Mouse (Mus musculus) heart, embryonic 12.5 days (tissue): ENCODE data around the gene Tmpo. TPM values are rescaled to one million over a fixed set of nuclear protein-coding genes. Genes with fewer than 3 reads are reported as not detected.

Source experiments
- ATAC-seq: fragments of 200-750 bp; cut with Nextera tagmentation; 2 replicates; pipeline ENCODE4 v1.8.0; 2017; ENCODE audit warnings: moderate TSS enrichment, moderate library complexity; ENCODE audit not compliant: insufficient number of reproducible peaks, low FRiP score
- H3K27ac ChIP-seq: fragments of 300-500 bp; sonication (generic); 2 replicates; pipeline ENCODE4 v1.5.1; 2016; ENCODE audit warnings: mild to moderate bottlenecking, moderate library complexity; ENCODE audit not compliant: poor library complexity, severe bottlenecking
- H3K27me3 ChIP-seq: fragments of 300-500 bp; sonication (generic); replicated peaks from 2 replicates; pipeline ENCODE4 v1.6.1; 2016; ENCODE audit warnings: mild to moderate bottlenecking, moderate library complexity
- H3K36me3 ChIP-seq: fragments of 300-500 bp; sonication (generic); 2 replicates; pipeline ENCODE4 v1.6.1; 2016; ENCODE audit warnings: mild to moderate bottlenecking, moderate library complexity
- H3K4me1 ChIP-seq: fragments of 300-500 bp; sonication (generic); replicated peaks from 2 replicates; pipeline ENCODE4 v1.6.1; 2016; ENCODE audit warnings: mild to moderate bottlenecking
- H3K4me2 ChIP-seq: fragments of 300-500 bp; sonication (generic); 2 replicates; pipeline ENCODE4 v1.6.1; 2016; ENCODE audit warnings: mild to moderate bottlenecking, moderate library complexity
- H3K4me3 ChIP-seq: fragments of 300-500 bp; sonication (generic); 2 replicates; pipeline ENCODE4 v1.5.1; 2016; ENCODE audit warnings: mild to moderate bottlenecking
- H3K9ac ChIP-seq: fragments of 300-500 bp; sonication (generic); 2 replicates; pipeline ENCODE4 v1.6.1; 2016; ENCODE audit warnings: mild to moderate bottlenecking, moderate library complexity
- H3K9me3 ChIP-seq: fragments of 300-500 bp; sonication (generic); replicated peaks from 2 replicates; pipeline ENCODE4 v1.6.1; 2016; ENCODE audit warnings: mild to moderate bottlenecking, moderate library complexity
- WGBS: fragments of 180-500 bp; shearing (Covaris S2); methylation state at CpG from one replicate; pipeline ENCODE4 v1.1.7; 2016; 5-methylcytosine and 5-hydroxymethylcytosine counted together
- polyA plus RNA-seq: library from polyadenylated mRNA; unstranded; fragments of >200 nt; fragmentation: Nextera tagmentation; extraction: Ambion mirVana; gene quantifications from 2 replicates; pipeline ENCODE4 v1.2.1, GENCODE M21; 2016

Tmpo gene
- polyA plus RNA-seq, 1 experiment from 2014 or later, result 203 TPM

- H3K36me3 ChIP-seq, result peaks cover 8% of the 10 kb centered on the region
- H3K4me3 ChIP-seq, result peak overlapping the region; percentile 84
- under 1% methylated on average over 49 of the region's 50 CpGs for WGBS
- H3K9me3 ChIP-seq, result no peaks in the 10 kb centered on the region
- H3K4me1 ChIP-seq, result peaks cover 28% of the 10 kb centered on the region
- H3K9ac ChIP-seq, result peak overlapping the region; percentile 99
- peak overlapping the region; percentile 88 for H3K4me2 ChIP-seq
- ATAC-seq, result no peak
- H3K27me3 ChIP-seq, result no peaks in the 10 kb centered on the region
- H3K27ac ChIP-seq, result peak overlapping the region; percentile 99
These were observed 10.8 kb downstream of the Tmpo start for GRCm38 (mm10) chr10:91170143-91170941.

- Histone ChIP-seq H3K36me3 (peaks cover 14% of the 10 kb centered on the region), H3K4me3 (peak overlapping the region; percentile 84), H3K27me3 (no peaks in the 10 kb centered on the region), H3K4me2 (peak overlapping the region; percentile 88), H3K4me1 (peaks cover 28% of the 10 kb centered on the region), H3K9me3 (no peaks in the 10 kb centered on the region), H3K27ac (no peak overlapping the region), H3K9ac (peak overlapping the region; percentile 78)
- ATAC-seq, result no peak
- 34% methylated on average over 17 of the region's 17 CpGs for WGBS
These were observed 11.6 kb downstream of the Tmpo start for GRCm38 (mm10) chr10:91169414-91170065.

GRCm38 (mm10) chr10:91167352-91167751 lies 13.8 kb downstream of the Tmpo start:
- peak overlapping the region; percentile 88 for H3K4me2 ChIP-seq
- H3K9ac ChIP-seq, result peak overlapping the region; percentile 55; the same call in 1 of the 2 replicates
- 29% methylated on average over 7 of the region's 7 CpGs for WGBS
- no peaks in the 10 kb centered on the region for H3K27me3 ChIP-seq
- H3K4me3 ChIP-seq, result peak overlapping the region; percentile 34
- no peak for ATAC-seq
- peaks cover 31% of the 10 kb centered on the region for H3K36me3 ChIP-seq
- no peaks in the 10 kb centered on the region for H3K9me3 ChIP-seq
- H3K4me1 ChIP-seq, result peaks cover 28% of the 10 kb centered on the region
- H3K27ac ChIP-seq, result peak overlapping the region; percentile 86

DNA sequence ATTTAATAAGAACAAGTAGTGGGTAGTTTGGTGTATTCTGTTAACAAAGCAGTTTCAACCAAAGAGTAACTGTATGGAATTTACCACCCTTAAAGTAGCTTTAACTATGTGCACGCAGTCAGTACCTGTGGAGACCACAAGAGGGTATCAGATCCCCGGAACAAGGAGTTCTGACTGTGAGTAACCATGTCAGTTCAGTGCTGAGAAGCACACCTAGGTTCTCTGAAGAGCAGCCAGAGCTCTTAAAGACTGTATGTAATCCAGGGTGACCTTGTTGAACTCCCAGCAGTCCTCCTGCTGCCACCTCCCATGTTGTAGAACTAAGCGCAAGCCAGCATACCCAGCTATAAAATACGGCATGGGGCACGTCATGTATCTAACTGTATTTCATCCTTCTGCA lies 14.2 kb downstream of the Tmpo start:
- Histone ChIP-seq H3K4me2 (peak overlapping the region; percentile 88), H3K36me3 (peaks cover 36% of the 10 kb centered on the region), H3K9me3 (no peaks in the 10 kb centered on the region), H3K27me3 (no peaks in the 10 kb centered on the region), H3K4me1 (peaks cover 28% of the 10 kb centered on the region), H3K4me3 (peak overlapping the region; percentile 34), H3K27ac (peak overlapping the region; percentile 86), H3K9ac (peak overlapping the region; percentile 55; the same call in 1 of the 2 replicates)
- ATAC-seq, result no peak
- WGBS, result 57% methylated on average over 5 of the region's 5 CpGs

DNA sequence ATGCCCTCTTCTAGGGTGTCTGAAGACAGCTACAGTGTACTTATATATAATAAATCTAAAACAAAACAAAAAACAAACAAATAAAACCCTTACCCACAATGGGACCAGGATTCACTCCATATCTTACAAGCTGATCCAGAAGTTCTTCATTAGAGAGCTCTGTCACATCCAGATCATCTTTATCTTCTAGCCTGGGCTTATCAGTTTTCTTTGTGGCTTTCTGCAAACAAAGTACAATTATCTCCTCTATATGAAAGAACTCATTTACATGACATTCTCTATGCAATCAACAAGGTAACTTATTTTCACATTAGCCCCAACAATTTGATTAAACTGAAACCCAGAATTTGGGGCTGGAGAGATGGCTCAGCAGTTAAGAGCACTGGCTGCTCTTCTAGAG lies 15.3 kb downstream of the Tmpo start:
- H3K4me2 ChIP-seq, result no peak overlapping the region
- H3K4me1 ChIP-seq, result peaks cover 28% of the 10 kb centered on the region
- H3K27me3 ChIP-seq, result no peaks in the 10 kb centered on the region
- H3K27ac ChIP-seq, result no peak overlapping the region
- H3K36me3 ChIP-seq, result peaks cover 46% of the 10 kb centered on the region
- no peak overlapping the region for H3K9ac ChIP-seq
- no peak for ATAC-seq
- H3K4me3 ChIP-seq, result no peak overlapping the region
- H3K9me3 ChIP-seq, result no peaks in the 10 kb centered on the region

DNA sequence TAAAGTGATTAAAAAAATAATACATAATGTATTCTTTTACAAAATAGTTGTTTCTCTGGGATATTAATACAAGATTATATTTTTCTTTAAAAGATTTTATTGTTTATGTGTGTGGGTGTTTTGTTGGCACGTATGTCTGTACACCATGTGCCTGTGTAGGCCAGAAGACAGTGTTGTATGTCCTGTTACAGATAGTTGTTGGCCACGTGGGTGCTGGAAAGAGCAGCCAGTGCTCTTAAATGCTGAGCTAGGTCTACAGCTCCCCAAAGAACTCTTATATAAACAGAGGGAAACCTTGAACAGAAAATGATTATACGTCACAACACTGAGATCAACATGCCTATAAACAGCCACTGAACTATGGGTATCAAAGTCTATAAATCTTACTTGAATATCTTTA lies 16.6 kb downstream of the Tmpo start:
- no peaks in the 10 kb centered on the region for H3K9me3 ChIP-seq
- no peak overlapping the region for H3K4me3 ChIP-seq
- H3K27me3 ChIP-seq, result no peaks in the 10 kb centered on the region
- no peak overlapping the region for H3K4me2 ChIP-seq
- H3K4me1 ChIP-seq, result peaks cover 27% of the 10 kb centered on the region
- 82% methylated on average over 3 of the region's 3 CpGs for WGBS
- no peak overlapping the region for H3K27ac ChIP-seq
- H3K9ac ChIP-seq, result no peak overlapping the region
- no peak for ATAC-seq
- H3K36me3 ChIP-seq, result peaks cover 56% of the 10 kb centered on the region

DNA sequence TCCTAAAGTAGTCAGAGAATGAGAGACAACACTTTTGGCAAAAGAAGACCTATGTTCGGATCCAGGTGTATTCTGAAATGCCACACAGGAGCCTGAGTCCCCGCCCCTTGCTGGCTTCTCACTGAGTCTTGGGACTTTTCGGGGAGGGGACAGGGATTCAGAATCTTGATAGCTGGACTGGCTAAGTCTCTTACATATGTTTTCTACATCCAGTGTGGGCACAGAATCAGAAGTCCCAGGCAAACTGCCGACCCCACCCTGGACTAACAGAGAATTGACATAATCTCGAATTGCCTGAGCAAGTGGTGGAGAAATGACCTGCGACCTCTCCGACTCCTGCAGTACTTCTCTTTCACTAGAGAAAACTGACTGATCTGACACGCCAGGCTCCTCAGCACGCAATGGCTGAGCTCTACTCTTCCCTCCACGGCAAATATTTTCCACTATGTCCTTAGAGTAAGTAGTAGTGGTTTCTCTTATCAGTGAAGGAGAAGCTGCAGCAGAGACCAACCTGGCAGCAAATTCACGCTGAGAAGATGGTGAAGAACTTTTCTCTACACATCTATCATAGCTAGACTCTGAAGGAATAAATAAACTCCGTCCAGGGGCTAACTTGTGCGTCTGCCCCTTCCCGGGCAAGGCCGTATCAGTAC lies 18.5 kb downstream of the Tmpo start:
- Histone ChIP-seq H3K4me1 (peaks cover 11% of the 10 kb centered on the region), H3K4me2 (no peak overlapping the region), H3K9ac (no peak overlapping the region), H3K4me3 (no peak overlapping the region), H3K36me3 (peaks cover 68% of the 10 kb centered on the region), H3K9me3 (no peaks in the 10 kb centered on the region), H3K27ac (no peak overlapping the region), H3K27me3 (no peaks in the 10 kb centered on the region)
- 86% methylated on average over 15 of the region's 15 CpGs for WGBS
- ATAC-seq, result no peak

DNA sequence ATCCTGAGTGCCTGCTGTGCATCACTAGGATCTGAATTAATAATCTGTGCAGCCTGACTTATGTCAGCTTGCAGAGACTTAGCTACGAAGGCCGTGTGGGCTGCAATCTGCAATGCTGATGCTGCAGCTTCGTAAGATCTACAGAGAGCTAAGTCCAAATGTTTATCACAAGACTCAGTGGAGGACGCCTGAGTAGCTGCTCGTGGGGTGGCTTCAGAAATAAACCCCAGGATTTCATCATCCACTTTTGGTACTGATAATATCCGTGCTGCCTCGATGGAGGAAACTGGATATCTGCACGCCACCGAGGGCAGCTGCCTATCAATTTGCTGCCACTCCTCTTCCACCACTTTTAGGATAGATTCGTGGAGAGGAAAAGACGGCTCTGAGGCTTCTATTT lies 19.0 kb downstream of the Tmpo start:
- WGBS, result 58% methylated on average over 11 of the region's 11 CpGs
- Histone ChIP-seq H3K9me3 (no peaks in the 10 kb centered on the region), H3K36me3 (peaks cover 71% of the 10 kb centered on the region), H3K27me3 (no peaks in the 10 kb centered on the region), H3K9ac (no peak overlapping the region), H3K4me2 (no peak overlapping the region), H3K27ac (no peak overlapping the region), H3K4me1 (peaks cover 5% of the 10 kb centered on the region), H3K4me3 (no peak overlapping the region)
- ATAC-seq, result no peak

- 95% methylated on average over 5 of the region's 5 CpGs for WGBS
- H3K27me3 ChIP-seq, result no peaks in the 10 kb centered on the region
- H3K9me3 ChIP-seq, result no peaks in the 10 kb centered on the region
- no peak overlapping the region for H3K27ac ChIP-seq
- no peak overlapping the region for H3K4me3 ChIP-seq
- no peak overlapping the region for H3K4me2 ChIP-seq
- H3K4me1 ChIP-seq, result no peaks in the 10 kb centered on the region
- no peak for ATAC-seq
- peaks cover 80% of the 10 kb centered on the region for H3K36me3 ChIP-seq
- H3K9ac ChIP-seq, result no peak overlapping the region
These were observed 20.1 kb downstream of the Tmpo start for GRCm38 (mm10) chr10:91161006-91161405.

DNA sequence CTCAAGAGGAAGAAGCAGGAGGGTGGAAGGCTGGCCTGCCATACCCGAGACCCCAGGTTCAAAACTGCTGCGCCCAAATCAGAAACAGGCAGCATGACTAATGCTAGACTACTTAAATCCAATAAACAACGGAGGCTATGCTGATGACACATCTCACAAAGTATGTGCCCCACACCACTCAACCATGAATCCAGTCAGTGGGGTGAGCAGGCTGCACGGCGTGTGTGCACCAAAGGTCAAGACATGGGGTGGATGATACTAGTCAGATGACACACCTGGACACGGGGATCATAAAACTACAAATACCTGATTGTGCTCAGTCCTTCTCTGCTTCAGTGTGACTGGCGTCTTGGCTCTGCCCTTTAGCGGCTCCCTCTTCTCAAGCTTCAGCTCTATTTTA lies 22.7 kb downstream of the Tmpo start:
- no peaks in the 10 kb centered on the region for H3K9me3 ChIP-seq
- no peak overlapping the region for H3K9ac ChIP-seq
- peaks cover 86% of the 10 kb centered on the region for H3K36me3 ChIP-seq
- H3K4me1 ChIP-seq, result 0 out of 2 replicates have a peak, but pooled peaks cover 3% of the 10 kb centered on the region
- no peak overlapping the region for H3K27ac ChIP-seq
- WGBS, result 76% methylated on average over 8 of the region's 8 CpGs
- no peak overlapping the region for H3K4me2 ChIP-seq
- H3K4me3 ChIP-seq, result no peak overlapping the region
- H3K27me3 ChIP-seq, result no peaks in the 10 kb centered on the region
- ATAC-seq, result no peak

DNA sequence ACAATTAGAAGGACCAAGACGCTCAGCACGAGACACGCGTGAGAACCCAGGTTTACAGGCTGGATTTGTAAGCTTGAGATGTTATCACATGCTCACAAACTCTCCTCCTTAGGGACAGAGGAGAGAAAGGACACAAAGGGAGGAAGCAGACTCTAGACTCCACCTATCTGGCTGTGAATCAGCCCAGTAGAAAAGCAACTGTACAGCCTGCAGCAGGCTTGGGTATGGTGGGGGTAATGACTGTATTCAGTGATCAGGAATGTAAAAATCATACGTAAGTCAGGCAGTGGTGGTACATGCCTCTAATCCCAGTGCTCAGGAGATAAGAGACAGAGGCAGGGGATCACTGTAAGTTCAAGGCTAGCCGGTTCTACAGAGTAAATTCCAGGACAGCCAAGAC lies 24.8 kb downstream of the Tmpo start:
- Histone ChIP-seq H3K9me3 (no peaks in the 10 kb centered on the region), H3K36me3 (peaks cover 82% of the 10 kb centered on the region), H3K4me2 (no peak overlapping the region), H3K27me3 (no peaks in the 10 kb centered on the region), H3K4me1 (0 out of 2 replicates have a peak, but pooled peaks cover 3% of the 10 kb centered on the region), H3K9ac (no peak overlapping the region), H3K27ac (no peak overlapping the region), H3K4me3 (no peak overlapping the region)
- peak; percentile 42; the same call in 1 of the 2 replicates for ATAC-seq
- 69% methylated on average over 6 of the region's 6 CpGs for WGBS
